Mouse (Mus musculus) bone marrow macrophage, adult 2 months (primary cell): ENCODE results near the gene Ift172.

Experiments
- CTCF ChIP-seq: IDR thresholded peaks from 2 replicates; pipeline ENCODE4 v1.5.1; 2012; ENCODE audit warnings: low read depth, mild to moderate bottlenecking, low read length, moderate library complexity
- POLR2A ChIP-seq: IDR thresholded peaks from 2 replicates; pipeline ENCODE4 v1.6.1; 2012; ENCODE audit warnings: mild to moderate bottlenecking, low read depth, low read length, borderline replicate concordance

DNA sequence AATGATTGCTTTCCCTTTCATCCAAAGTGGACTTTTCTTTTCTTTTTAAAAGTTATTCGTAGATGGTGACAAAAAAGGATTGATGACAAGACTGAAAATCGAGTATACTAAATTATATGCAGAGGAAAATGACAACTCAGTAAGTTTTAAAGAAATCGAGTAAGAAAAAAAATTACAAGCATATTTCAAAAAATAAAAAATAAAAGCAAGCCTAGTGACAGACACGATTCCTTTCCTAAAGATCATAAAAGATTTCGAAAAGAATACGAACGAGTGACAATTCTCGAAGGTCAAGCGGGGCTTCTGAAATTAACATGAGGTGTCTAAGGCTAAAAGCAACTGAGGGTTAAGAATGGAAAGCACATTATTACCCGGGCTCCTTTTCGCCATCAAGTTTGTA, 71.4 kb downstream of the Ift172 start:
- no peak for TF ChIP-seq CTCF
- no peak for TF ChIP-seq POLR2A
